Mouse (Mus musculus): ENCODE results near the gene Mmgt2. TPM values are rescaled to one million over a fixed set of nuclear protein-coding genes. Genes with fewer than 3 reads are reported as not detected.
A peak's percentile ranks its signal among the peaks of the same experiment; 100 is the strongest.

The Mmgt2 gene
- polyA plus RNA-seq, 1 experiment from 2014 or later: 60.7 TPM

GRCm38 (mm10) chr11:62629352-62630224 lies 18.9 kb upstream of the Mmgt2 start:
- 0 out of 2 replicates have a peak, but pooled peaks have one; percentile 13 for ATAC-seq (ENCODE audit: insufficient number of reproducible peaks, low FRiP score, low TSS enrichment, low read depth)
- Histone ChIP-seq H3K27me3 (ENCODE audit: control insufficient read depth, insufficient read depth, low read length) (no peaks in the 10 kb centered on the region), H3K9me3 (ENCODE audit: control insufficient read depth, low read length) (no peaks in the 10 kb centered on the region), H3K4me3 (ENCODE audit: low read depth, low read length) (no peak overlapping the region; the same call in 1 of the 2 replicates), H3K4me2 (ENCODE audit: low read depth, severe bottlenecking) (peak overlapping the region; percentile 51), H3K36me3 (ENCODE audit: control insufficient read depth, insufficient read depth, low read length) (no peaks in the 10 kb centered on the region), H3K9ac (ENCODE audit: low read length) (peak overlapping the region; percentile 56), H3K27ac (replicated peaks; ENCODE audit: low read depth, low read length) (peak overlapping the region; percentile 87), H3K4me1 (ENCODE audit: control insufficient read depth, insufficient read depth, low read length) (peaks cover 49% of the 10 kb centered on the region)
- under 1% methylated on average over 9 of the region's 9 CpGs for whole genome bisulfite sequencing
- peak; percentile 74 for DNase-seq (ENCODE audit: low spot score)

GRCm38 (mm10) chr11:62630225-62630821 lies 18.1 kb upstream of the Mmgt2 start:
- Histone ChIP-seq H3K27ac (replicated peaks; ENCODE audit: low read depth, low read length) (peak overlapping the region; percentile 87), H3K4me2 (ENCODE audit: low read depth, severe bottlenecking) (peak overlapping the region; percentile 51), H3K27me3 (ENCODE audit: control insufficient read depth, insufficient read depth, low read length) (no peaks in the 10 kb centered on the region), H3K4me1 (ENCODE audit: control insufficient read depth, insufficient read depth, low read length) (peaks cover 42% of the 10 kb centered on the region), H3K4me3 (ENCODE audit: low read depth, low read length) (no peak overlapping the region; the same call in 1 of the 2 replicates), H3K9me3 (ENCODE audit: control insufficient read depth, low read length) (no peaks in the 10 kb centered on the region), H3K36me3 (ENCODE audit: control insufficient read depth, insufficient read depth, low read length) (no peaks in the 10 kb centered on the region), H3K9ac (ENCODE audit: low read length) (peak overlapping the region; percentile 56)
- peak; percentile 53 for DNase-seq (ENCODE audit: low spot score)
- WGBS: under 1% methylated on average over 11 of the region's 11 CpGs
- ATAC-seq (ENCODE audit: insufficient number of reproducible peaks, low FRiP score, low TSS enrichment, low read depth): 0 out of 2 replicates have a peak, but pooled peaks have one; percentile 22

GRCm38 (mm10) chr11:62631138-62631537 lies 17.3 kb upstream of the Mmgt2 start:
- Histone ChIP-seq H3K9me3 (ENCODE audit: control insufficient read depth, low read length) (no peaks in the 10 kb centered on the region), H3K4me2 (ENCODE audit: low read depth, severe bottlenecking) (no peak overlapping the region), H3K27ac (replicated peaks; ENCODE audit: low read depth, low read length) (0 out of 2 replicates have a peak overlapping the region, but pooled peaks have one; percentile 14), H3K9ac (ENCODE audit: low read length) (0 out of 2 replicates have a peak overlapping the region, but pooled peaks have one; percentile 12), H3K27me3 (ENCODE audit: control insufficient read depth, insufficient read depth, low read length) (no peaks in the 10 kb centered on the region), H3K36me3 (ENCODE audit: control insufficient read depth, insufficient read depth, low read length) (no peaks in the 10 kb centered on the region), H3K4me3 (ENCODE audit: low read depth, low read length) (no peak overlapping the region), H3K4me1 (ENCODE audit: control insufficient read depth, insufficient read depth, low read length) (peaks cover 38% of the 10 kb centered on the region)
- ATAC-seq (ENCODE audit: insufficient number of reproducible peaks, low FRiP score, low TSS enrichment, low read depth) (no peak), DNase-seq (ENCODE audit: low spot score) (no peak)
- WGBS: 39% methylated on average over 4 of the region's 4 CpGs

- Histone ChIP-seq H3K27ac (replicated peaks; ENCODE audit: low read depth, low read length) (no peak overlapping the region), H3K9me3 (ENCODE audit: control insufficient read depth, low read length) (no peaks in the 10 kb centered on the region), H3K4me2 (ENCODE audit: low read depth, severe bottlenecking) (no peak overlapping the region), H3K27me3 (ENCODE audit: control insufficient read depth, insufficient read depth, low read length) (no peaks in the 10 kb centered on the region), H3K4me1 (ENCODE audit: control insufficient read depth, insufficient read depth, low read length) (peaks cover 16% of the 10 kb centered on the region), H3K9ac (ENCODE audit: low read length) (no peak overlapping the region), H3K36me3 (ENCODE audit: control insufficient read depth, insufficient read depth, low read length) (no peaks in the 10 kb centered on the region; the same call in 1 of the 2 replicates), H3K4me3 (ENCODE audit: low read depth, low read length) (no peak overlapping the region)
- ATAC-seq (ENCODE audit: insufficient number of reproducible peaks, low FRiP score, low TSS enrichment, low read depth): no peak
- DNase-seq (ENCODE audit: low spot score): no peak
- 87% methylated on average over 3 of the region's 3 CpGs for WGBS
Measured at GRCm38 (mm10) chr11:62635406-62635805, 13.1 kb upstream of the Mmgt2 start.

- no peak overlapping the region for H3K9ac ChIP-seq (ENCODE audit: low read length)
- no peak overlapping the region for H3K4me3 ChIP-seq (ENCODE audit: low read depth, low read length)
- 71% methylated on average over 11 of the region's 11 CpGs for WGBS
- no peak overlapping the region for H3K4me2 ChIP-seq (ENCODE audit: low read depth, severe bottlenecking)
- no peaks in the 10 kb centered on the region for H3K9me3 ChIP-seq (ENCODE audit: control insufficient read depth, low read length)
- H3K4me1 ChIP-seq (ENCODE audit: control insufficient read depth, insufficient read depth, low read length): peaks cover 9% of the 10 kb centered on the region
- H3K27me3 ChIP-seq (ENCODE audit: control insufficient read depth, insufficient read depth, low read length): no peaks in the 10 kb centered on the region
- H3K27ac ChIP-seq (replicated peaks; ENCODE audit: low read depth, low read length): no peak overlapping the region
- peaks cover 2% of the 10 kb centered on the region; the same call in 1 of the 2 replicates for H3K36me3 ChIP-seq (ENCODE audit: control insufficient read depth, insufficient read depth, low read length)
- no peak for ATAC-seq (ENCODE audit: insufficient number of reproducible peaks, low FRiP score, low TSS enrichment, low read depth)
- DNase-seq (ENCODE audit: low spot score): no peak
Measured at GRCm38 (mm10) chr11:62636105-62636839, 12.2 kb upstream of the Mmgt2 start.

- 88% methylated on average over 3 of the region's 3 CpGs for WGBS
- Histone ChIP-seq H3K27ac (replicated peaks; ENCODE audit: low read depth, low read length) (no peak overlapping the region), H3K4me3 (ENCODE audit: low read depth, low read length) (no peak overlapping the region), H3K27me3 (ENCODE audit: control insufficient read depth, insufficient read depth, low read length) (no peaks in the 10 kb centered on the region), H3K9ac (ENCODE audit: low read length) (no peak overlapping the region), H3K4me2 (ENCODE audit: low read depth, severe bottlenecking) (no peak overlapping the region), H3K36me3 (ENCODE audit: control insufficient read depth, insufficient read depth, low read length) (peaks cover 2% of the 10 kb centered on the region; the same call in 1 of the 2 replicates), H3K9me3 (ENCODE audit: control insufficient read depth, low read length) (no peaks in the 10 kb centered on the region), H3K4me1 (ENCODE audit: control insufficient read depth, insufficient read depth, low read length) (peaks cover 4% of the 10 kb centered on the region)
- no peak for DNase-seq (ENCODE audit: low spot score)
- ATAC-seq (ENCODE audit: insufficient number of reproducible peaks, low FRiP score, low TSS enrichment, low read depth): no peak
Measured at GRCm38 (mm10) chr11:62636840-62637221, 11.6 kb upstream of the Mmgt2 start.

- peaks cover 4% of the 10 kb centered on the region; the same call in 1 of the 2 replicates for H3K4me1 ChIP-seq (ENCODE audit: control insufficient read depth, insufficient read depth, low read length)
- peaks cover 2% of the 10 kb centered on the region; the same call in 1 of the 2 replicates for H3K36me3 ChIP-seq (ENCODE audit: control insufficient read depth, insufficient read depth, low read length)
- H3K27ac ChIP-seq (replicated peaks; ENCODE audit: low read depth, low read length): no peak overlapping the region
- WGBS: 86% methylated on average over 5 of the region's 5 CpGs
- no peaks in the 10 kb centered on the region for H3K27me3 ChIP-seq (ENCODE audit: control insufficient read depth, insufficient read depth, low read length)
- H3K4me3 ChIP-seq (ENCODE audit: low read depth, low read length): no peak overlapping the region
- DNase-seq (ENCODE audit: low spot score): no peak
- ATAC-seq (ENCODE audit: insufficient number of reproducible peaks, low FRiP score, low TSS enrichment, low read depth): no peak
- no peaks in the 10 kb centered on the region for H3K9me3 ChIP-seq (ENCODE audit: control insufficient read depth, low read length)
- H3K4me2 ChIP-seq (ENCODE audit: low read depth, severe bottlenecking): no peak overlapping the region
- no peak overlapping the region for H3K9ac ChIP-seq (ENCODE audit: low read length)
Measured at GRCm38 (mm10) chr11:62637401-62637800, 11.1 kb upstream of the Mmgt2 start.

GRCm38 (mm10) chr11:62637806-62638205 lies 10.7 kb upstream of the Mmgt2 start:
- H3K9me3 ChIP-seq (ENCODE audit: control insufficient read depth, low read length): no peaks in the 10 kb centered on the region
- H3K9ac ChIP-seq (ENCODE audit: low read length): no peak overlapping the region
- no peak for DNase-seq (ENCODE audit: low spot score)
- peaks cover 2% of the 10 kb centered on the region; the same call in 1 of the 2 replicates for H3K36me3 ChIP-seq (ENCODE audit: control insufficient read depth, insufficient read depth, low read length)
- WGBS: 95% methylated on average over 6 of the region's 6 CpGs
- H3K27me3 ChIP-seq (ENCODE audit: control insufficient read depth, insufficient read depth, low read length): no peaks in the 10 kb centered on the region
- ATAC-seq (ENCODE audit: insufficient number of reproducible peaks, low FRiP score, low TSS enrichment, low read depth): no peak
- H3K4me1 ChIP-seq (ENCODE audit: control insufficient read depth, insufficient read depth, low read length): peaks cover 4% of the 10 kb centered on the region; the same call in 1 of the 2 replicates
- no peak overlapping the region for H3K27ac ChIP-seq (replicated peaks; ENCODE audit: low read depth, low read length)
- H3K4me3 ChIP-seq (ENCODE audit: low read depth, low read length): no peak overlapping the region
- H3K4me2 ChIP-seq (ENCODE audit: low read depth, severe bottlenecking): no peak overlapping the region
